Mouse (Mus musculus): ENCODE results near the gene Insr. TPM values are rescaled to one million over a fixed set of nuclear protein-coding genes. Genes with fewer than 3 reads are reported as not detected.
A peak's percentile ranks its signal among the peaks of the same experiment; 100 is the strongest.
"Not testable (repeated sequence)": the region's sequence is repeated elsewhere in the genome, so short reads cannot be mapped to it uniquely, and the experiment has no call there.

Gene Insr
- 27.5 and 32.6 TPM in 2 replicates for polyA plus RNA-seq (2016; fragmentation: Nextera tagmentation; extraction: Ambion mirVana)

GRCm38 (mm10) chr8:3278934-3279720 lies at the start of gene Insr:
Insr (minus strand) TSS chr8:3279617.
- DNase-seq (ENCODE audit: low spot score) = peak; percentile 97

GRCm38 (mm10) chr8:3327538-3328245 lies 48.3 kb upstream of the Insr start:
- Histone ChIP-seq H3K9me3 (replicated peaks) (no peaks in the 10 kb centered on the region), H3K27me3 (ENCODE audit: low read depth, poor library complexity, severe bottlenecking) (no peaks in the 10 kb centered on the region), H3K27ac (no peak overlapping the region), H3K4me3 (no peak overlapping the region), H3K36me3 (no peaks in the 10 kb centered on the region), H3K4me1 (no peaks in the 10 kb centered on the region)
- WGBS = 79% methylated on average over 8 of the region's 8 CpGs
- DNase-seq (ENCODE audit: low spot score) = no peak

More at GRCm38 (mm10) chr8:3278934-3279720, at the start of gene Insr:
- peaks cover 24% of the 10 kb centered on the region for H3K4me1 ChIP-seq
- H3K9me3 ChIP-seq (replicated peaks) = no peaks in the 10 kb centered on the region
- no peaks in the 10 kb centered on the region for H3K27me3 ChIP-seq (ENCODE audit: low read depth, poor library complexity, severe bottlenecking)
- under 1% methylated on average over 59 of the region's 61 CpGs for WGBS
- H3K4me3 ChIP-seq = peak within 1 kb of the TSS; percentile 88
- peak within 1 kb of the TSS; percentile 92 for H3K27ac ChIP-seq
- peaks cover 13% of the 10 kb centered on the region; the same call in 1 of the 2 replicates for H3K36me3 ChIP-seq

- no peak for DNase-seq (ENCODE audit: low spot score)
- no peaks in the 10 kb centered on the region for H3K36me3 ChIP-seq
- H3K9me3 ChIP-seq (replicated peaks) = no peaks in the 10 kb centered on the region
- 84% methylated on average over 1 of the region's 1 CpGs for WGBS
- H3K27ac ChIP-seq = no peak overlapping the region
- H3K4me3 ChIP-seq = no peak overlapping the region
- H3K27me3 ChIP-seq (ENCODE audit: low read depth, poor library complexity, severe bottlenecking) = no peaks in the 10 kb centered on the region
- H3K4me1 ChIP-seq = no peaks in the 10 kb centered on the region
Observed at GRCm38 (mm10) chr8:3327056-3327455, 47.6 kb upstream of the Insr start.

DNA sequence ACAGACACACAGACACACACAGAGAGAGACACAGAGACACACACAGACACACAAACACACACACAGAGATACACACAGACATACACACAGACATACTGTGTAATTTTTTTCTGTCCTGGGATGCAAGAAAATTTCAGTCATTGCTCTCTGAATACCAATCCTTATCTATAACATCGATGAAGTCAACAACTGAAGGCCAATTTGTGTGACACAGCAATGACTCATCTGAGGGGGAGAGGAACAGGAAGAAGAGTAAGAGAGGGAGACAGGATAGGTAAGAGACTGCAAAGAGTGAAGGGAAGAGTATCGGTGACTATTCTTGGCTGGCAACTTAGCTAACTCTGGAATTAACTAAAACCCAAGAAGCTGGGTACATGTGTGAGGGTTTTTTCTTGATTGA lies 44.8 kb upstream of the Insr start:
- no peaks in the 10 kb centered on the region for H3K36me3 ChIP-seq
- H3K27me3 ChIP-seq (ENCODE audit: low read depth, poor library complexity, severe bottlenecking) = no peaks in the 10 kb centered on the region
- no peaks in the 10 kb centered on the region for H3K9me3 ChIP-seq (replicated peaks)
- no peak overlapping the region for H3K27ac ChIP-seq
- whole genome bisulfite sequencing = 94% methylated on average over 2 of the region's 2 CpGs
- no peak for DNase-seq (ENCODE audit: low spot score)
- no peak overlapping the region for H3K4me3 ChIP-seq
- no peaks in the 10 kb centered on the region for H3K4me1 ChIP-seq

- H3K27me3 ChIP-seq (ENCODE audit: low read depth, poor library complexity, severe bottlenecking); H3K36me3 ChIP-seq; H3K27ac ChIP-seq; DNase-seq (ENCODE audit: low spot score); H3K9me3 ChIP-seq (replicated peaks); H3K4me1 ChIP-seq; H3K4me3 ChIP-seq: not testable (repeated sequence)
- 93% methylated on average over 10 of the region's 11 CpGs for WGBS
Observed at GRCm38 (mm10) chr8:3319267-3319666, 39.9 kb upstream of the Insr start.

GRCm38 (mm10) chr8:3316585-3316984 lies 37.2 kb upstream of the Insr start:
- Histone ChIP-seq H3K27me3 (ENCODE audit: low read depth, poor library complexity, severe bottlenecking) (no peaks in the 10 kb centered on the region), H3K4me1 (no peaks in the 10 kb centered on the region), H3K27ac (no peak overlapping the region), H3K4me3 (no peak overlapping the region), H3K9me3 (replicated peaks) (no peaks in the 10 kb centered on the region), H3K36me3 (no peaks in the 10 kb centered on the region)
- no peak for DNase-seq (ENCODE audit: low spot score)
- 88% methylated on average over 5 of the region's 5 CpGs for WGBS

DNA sequence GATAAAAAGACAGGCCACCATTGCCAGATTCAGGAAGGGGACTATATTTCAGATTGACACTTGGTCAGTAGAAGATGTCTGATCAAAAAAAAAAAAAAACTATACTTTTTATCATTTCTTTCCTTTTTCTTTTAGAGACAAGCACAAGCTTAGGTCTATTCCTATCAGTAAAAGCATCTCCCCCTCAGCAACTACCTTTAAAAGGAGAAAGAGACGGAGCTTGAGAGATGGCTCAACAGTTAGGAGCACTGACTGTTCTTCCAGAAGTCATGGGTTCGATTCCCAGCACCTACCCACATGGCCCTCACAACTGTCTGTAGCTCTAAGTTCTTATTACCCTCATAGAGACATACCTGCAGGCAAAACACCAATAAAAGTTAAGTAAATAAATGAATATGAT lies 34.9 kb upstream of the Insr start:
- Histone ChIP-seq H3K4me3 (no peak overlapping the region), H3K9me3 (replicated peaks) (no peaks in the 10 kb centered on the region), H3K27me3 (ENCODE audit: low read depth, poor library complexity, severe bottlenecking) (no peaks in the 10 kb centered on the region), H3K36me3 (no peaks in the 10 kb centered on the region), H3K4me1 (no peaks in the 10 kb centered on the region), H3K27ac (no peak overlapping the region)
- no peak for DNase-seq (ENCODE audit: low spot score)
- WGBS = 91% methylated on average over 2 of the region's 2 CpGs

GRCm38 (mm10) chr8:3313843-3314242 lies 34.4 kb upstream of the Insr start:
- H3K4me1 ChIP-seq = no peaks in the 10 kb centered on the region
- no peak overlapping the region for H3K4me3 ChIP-seq
- no peak overlapping the region for H3K27ac ChIP-seq
- WGBS = 78% methylated on average over 3 of the region's 3 CpGs
- no peaks in the 10 kb centered on the region for H3K27me3 ChIP-seq (ENCODE audit: low read depth, poor library complexity, severe bottlenecking)
- no peaks in the 10 kb centered on the region for H3K9me3 ChIP-seq (replicated peaks)
- DNase-seq (ENCODE audit: low spot score) = no peak
- H3K36me3 ChIP-seq = no peaks in the 10 kb centered on the region

DNA sequence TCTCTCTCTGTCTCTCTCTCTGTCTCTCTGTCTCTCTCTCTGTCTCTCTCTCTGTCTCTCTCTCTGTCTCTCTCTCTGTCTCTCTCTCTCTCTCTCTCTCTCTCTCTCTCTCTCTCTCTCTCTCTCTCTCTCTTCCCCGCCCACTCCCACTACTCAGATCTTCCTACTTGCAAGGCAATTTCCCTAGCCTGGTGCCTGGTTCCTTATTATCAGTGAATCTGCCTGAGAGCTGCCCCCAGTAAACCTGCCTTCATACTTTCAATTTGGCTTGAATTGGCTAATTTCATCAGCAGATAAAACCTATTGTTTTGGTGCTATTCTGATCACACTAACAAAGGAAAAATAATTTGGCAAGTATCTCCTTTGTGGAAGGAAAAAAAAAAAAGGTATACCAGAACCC lies 34.0 kb upstream of the Insr start:
- H3K27ac ChIP-seq; H3K4me1 ChIP-seq; DNase-seq (ENCODE audit: low spot score); H3K4me3 ChIP-seq; H3K36me3 ChIP-seq; H3K9me3 ChIP-seq (replicated peaks); H3K27me3 ChIP-seq (ENCODE audit: low read depth, poor library complexity, severe bottlenecking): not testable (repeated sequence)
- 92% methylated on average over 1 of the region's 1 CpGs for WGBS

DNA sequence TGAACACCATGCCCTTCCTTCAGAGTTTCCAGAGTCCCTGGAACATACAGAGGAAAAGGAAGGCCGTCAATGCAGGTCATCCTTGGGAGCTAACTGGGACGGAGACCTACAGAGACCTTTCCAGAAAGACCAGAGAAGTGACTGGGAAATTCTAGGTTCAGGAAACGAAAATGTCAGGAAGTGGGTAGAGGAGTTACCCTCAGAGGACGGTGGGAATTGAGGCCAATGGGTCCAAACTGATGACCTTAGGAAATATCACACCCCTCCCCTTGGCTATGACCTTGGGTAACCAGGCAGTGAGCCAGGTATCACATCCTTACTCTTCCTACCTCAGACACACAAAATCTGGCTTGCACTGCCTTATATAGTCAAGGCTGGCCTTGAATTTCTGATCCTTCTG lies 32.1 kb upstream of the Insr start:
- no peaks in the 10 kb centered on the region for H3K4me1 ChIP-seq
- H3K27ac ChIP-seq = no peak overlapping the region
- no peaks in the 10 kb centered on the region for H3K27me3 ChIP-seq (ENCODE audit: low read depth, poor library complexity, severe bottlenecking)
- H3K36me3 ChIP-seq = no peaks in the 10 kb centered on the region
- H3K4me3 ChIP-seq = no peak overlapping the region
- no peak for DNase-seq (ENCODE audit: low spot score)
- H3K9me3 ChIP-seq (replicated peaks) = peaks cover 1% of the 10 kb centered on the region
- WGBS = 79% methylated on average over 4 of the region's 4 CpGs

DNA sequence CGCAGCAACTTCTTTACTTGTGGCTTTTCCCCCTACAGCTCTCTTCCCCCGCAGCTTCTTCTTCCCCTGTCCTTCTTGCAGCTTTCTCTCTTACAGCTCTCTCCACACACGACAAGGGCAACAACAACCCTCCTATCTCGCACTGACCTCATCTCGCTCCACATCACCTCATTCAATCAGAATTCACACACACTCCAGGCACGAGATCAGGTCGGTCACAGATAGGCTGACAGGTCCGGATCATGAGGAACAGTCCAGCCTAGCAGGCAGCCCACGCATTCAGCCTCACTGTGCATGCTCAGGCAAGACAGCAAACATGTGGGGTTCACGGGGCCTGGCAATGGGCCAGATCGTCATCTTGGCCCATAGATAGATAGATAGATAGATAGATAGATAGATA lies 30.2 kb upstream of the Insr start:
- Histone ChIP-seq H3K4me3 (no peak overlapping the region), H3K9me3 (replicated peaks) (peaks cover 4% of the 10 kb centered on the region), H3K27me3 (ENCODE audit: low read depth, poor library complexity, severe bottlenecking) (no peaks in the 10 kb centered on the region), H3K27ac (no peak overlapping the region), H3K4me1 (no peaks in the 10 kb centered on the region), H3K36me3 (no peaks in the 10 kb centered on the region)
- WGBS = 94% methylated on average over 11 of the region's 11 CpGs
- no peak for DNase-seq (ENCODE audit: low spot score)

- not testable (repeated sequence) for H3K4me1 ChIP-seq; H3K36me3 ChIP-seq; H3K9me3 ChIP-seq (replicated peaks); H3K27ac ChIP-seq; H3K4me3 ChIP-seq; DNase-seq (ENCODE audit: low spot score); H3K27me3 ChIP-seq (ENCODE audit: low read depth, poor library complexity, severe bottlenecking)
- WGBS = 91% methylated on average over 13 of the region's 13 CpGs
Observed at GRCm38 (mm10) chr8:3308205-3308800, 28.9 kb upstream of the Insr start.

DNA sequence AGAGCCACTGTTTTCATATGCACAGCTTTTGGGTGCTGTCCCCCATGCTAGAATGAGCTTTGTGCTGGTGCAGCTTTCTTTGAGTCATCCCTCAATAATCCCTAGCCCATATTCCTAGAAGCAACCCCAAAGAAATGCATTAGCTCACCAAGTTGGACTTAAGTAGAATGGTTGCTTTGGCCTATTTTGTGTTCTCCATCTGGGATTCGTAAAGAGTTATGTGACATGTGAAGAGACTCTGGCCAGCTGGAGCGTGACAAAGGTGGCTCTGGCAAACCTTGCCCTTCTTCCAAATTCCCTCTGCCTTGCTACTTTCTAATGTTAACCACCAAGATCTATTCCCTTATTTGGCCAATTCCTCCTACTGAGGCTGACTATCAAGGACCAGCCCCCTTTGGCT lies 22.7 kb upstream of the Insr start:
- Histone ChIP-seq H3K27me3 (ENCODE audit: low read depth, poor library complexity, severe bottlenecking) (no peaks in the 10 kb centered on the region), H3K4me3 (no peak overlapping the region), H3K27ac (no peak overlapping the region), H3K36me3 (no peaks in the 10 kb centered on the region), H3K9me3 (replicated peaks) (peaks cover 4% of the 10 kb centered on the region), H3K4me1 (no peaks in the 10 kb centered on the region)
- no peak for DNase-seq (ENCODE audit: low spot score)
- 82% methylated on average over 2 of the region's 2 CpGs for WGBS
